Mouse (Mus musculus): ENCODE data around the gene Lamc2. TPM values are rescaled to one million over a fixed set of nuclear protein-coding genes. Genes with fewer than 3 reads are reported as not detected.
A peak's percentile ranks its signal among the peaks of the same experiment; 100 is the strongest.

Gene Lamc2
- polyA plus RNA-seq, 1 experiment from 2014 or later: 1.6 TPM

GRCm38 (mm10) chr1:153174801-153175200, 11.4 kb downstream of the Lamc2 start:
- H3K4me1 ChIP-seq: 0 out of 2 replicates have a peak, but pooled peaks cover 11% of the 10 kb centered on the region
- 75% methylated on average over 12 of the region's 12 CpGs for WGBS
- no peaks in the 10 kb centered on the region for H3K36me3 ChIP-seq
- H3K4me2 ChIP-seq: no peak overlapping the region
- no peaks in the 10 kb centered on the region for H3K27me3 ChIP-seq (replicated peaks)
- no peak overlapping the region for H3K4me3 ChIP-seq (replicated peaks)
- no peak for ATAC-seq (ENCODE audit: low FRiP score)
- no peak overlapping the region for H3K9ac ChIP-seq (replicated peaks)
- no peaks in the 10 kb centered on the region for H3K9me3 ChIP-seq (replicated peaks)
- H3K27ac ChIP-seq (replicated peaks): no peak overlapping the region

- 66% methylated on average over 3 of the region's 3 CpGs for WGBS
- H3K27ac ChIP-seq (replicated peaks): no peak overlapping the region
These were observed 13.0 kb downstream of the Lamc2 start for GRCm38 (mm10) chr1:153173276-153173675.

DNA sequence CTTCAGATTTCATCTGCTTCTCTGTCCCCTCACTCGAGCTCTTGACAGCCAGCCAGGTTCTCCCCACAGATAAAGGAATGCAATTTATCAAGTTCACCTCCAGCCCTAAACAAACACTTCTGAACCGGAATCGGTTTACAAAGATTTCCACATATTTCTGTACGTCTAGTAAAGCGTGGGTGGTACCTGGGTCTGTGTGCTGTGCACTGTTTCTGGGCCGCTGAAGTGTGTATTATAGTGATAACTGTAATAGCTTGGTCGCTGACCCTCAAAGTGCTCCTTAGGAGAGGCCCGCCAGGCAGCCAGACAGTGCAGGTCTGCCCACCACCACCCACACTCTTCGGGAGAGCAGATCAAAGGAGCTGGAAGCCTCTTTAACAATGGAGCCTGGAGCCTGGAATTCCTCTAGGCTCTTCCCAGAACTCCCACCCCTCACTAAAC, 13.9 kb downstream of the Lamc2 start:
- no peaks in the 10 kb centered on the region for H3K27me3 ChIP-seq (replicated peaks)
- no peak overlapping the region for H3K27ac ChIP-seq (replicated peaks)
- no peak overlapping the region for H3K4me2 ChIP-seq
- no peak for ATAC-seq (ENCODE audit: low FRiP score)
- H3K36me3 ChIP-seq: no peaks in the 10 kb centered on the region
- WGBS: 28% methylated on average over 9 of the region's 9 CpGs
- no peak overlapping the region for H3K9ac ChIP-seq (replicated peaks)
- no peaks in the 10 kb centered on the region for H3K9me3 ChIP-seq (replicated peaks)
- H3K4me1 ChIP-seq: 0 out of 2 replicates have a peak, but pooled peaks cover 11% of the 10 kb centered on the region
- no peak overlapping the region for H3K4me3 ChIP-seq (replicated peaks)

More at GRCm38 (mm10) chr1:153173276-153173675, 13.0 kb downstream of the Lamc2 start:
- Histone ChIP-seq H3K27me3 (replicated peaks) (no peaks in the 10 kb centered on the region), H3K9ac (replicated peaks) (no peak overlapping the region), H3K9me3 (replicated peaks) (no peaks in the 10 kb centered on the region), H3K4me1 (0 out of 2 replicates have a peak, but pooled peaks cover 11% of the 10 kb centered on the region), H3K36me3 (no peaks in the 10 kb centered on the region), H3K4me2 (no peak overlapping the region), H3K4me3 (replicated peaks) (no peak overlapping the region)
- ATAC-seq (ENCODE audit: low FRiP score): no peak

- WGBS: 76% methylated on average over 10 of the region's 10 CpGs
- Histone ChIP-seq H3K9ac (replicated peaks) (no peak overlapping the region), H3K4me2 (no peak overlapping the region), H3K4me3 (replicated peaks) (no peak overlapping the region), H3K9me3 (replicated peaks) (no peaks in the 10 kb centered on the region), H3K27ac (replicated peaks) (no peak overlapping the region), H3K4me1 (0 out of 2 replicates have a peak, but pooled peaks cover 11% of the 10 kb centered on the region), H3K36me3 (no peaks in the 10 kb centered on the region), H3K27me3 (replicated peaks) (no peaks in the 10 kb centered on the region)
- no peak for ATAC-seq (ENCODE audit: low FRiP score)
These were observed 15.2 kb downstream of the Lamc2 start for GRCm38 (mm10) chr1:153171011-153171410.

- H3K27me3 ChIP-seq (replicated peaks): 0 out of 2 replicates have a peak, but pooled peaks cover 3% of the 10 kb centered on the region
- H3K27ac ChIP-seq (replicated peaks): no peak overlapping the region
- 72% methylated on average over 5 of the region's 5 CpGs for WGBS
- no peak for ATAC-seq (ENCODE audit: low FRiP score)
- no peak overlapping the region for H3K4me2 ChIP-seq
- H3K9me3 ChIP-seq (replicated peaks): no peaks in the 10 kb centered on the region
- H3K4me3 ChIP-seq (replicated peaks): no peak overlapping the region
- no peaks in the 10 kb centered on the region for H3K36me3 ChIP-seq
- no peak overlapping the region for H3K9ac ChIP-seq (replicated peaks)
- 0 out of 2 replicates have a peak, but pooled peaks cover 11% of the 10 kb centered on the region for H3K4me1 ChIP-seq
These were observed 18.0 kb downstream of the Lamc2 start for GRCm38 (mm10) chr1:153168293-153168692.

GRCm38 (mm10) chr1:153163831-153164230, 22.4 kb downstream of the Lamc2 start:
- 83% methylated on average over 3 of the region's 3 CpGs for WGBS
- Histone ChIP-seq H3K9me3 (replicated peaks) (no peaks in the 10 kb centered on the region), H3K4me3 (replicated peaks) (no peak overlapping the region), H3K27ac (replicated peaks) (no peak overlapping the region), H3K4me1 (no peaks in the 10 kb centered on the region), H3K36me3 (no peaks in the 10 kb centered on the region), H3K9ac (replicated peaks) (no peak overlapping the region), H3K27me3 (replicated peaks) (0 out of 2 replicates have a peak, but pooled peaks cover 3% of the 10 kb centered on the region), H3K4me2 (no peak overlapping the region)
- no peak for ATAC-seq (ENCODE audit: low FRiP score)

DNA sequence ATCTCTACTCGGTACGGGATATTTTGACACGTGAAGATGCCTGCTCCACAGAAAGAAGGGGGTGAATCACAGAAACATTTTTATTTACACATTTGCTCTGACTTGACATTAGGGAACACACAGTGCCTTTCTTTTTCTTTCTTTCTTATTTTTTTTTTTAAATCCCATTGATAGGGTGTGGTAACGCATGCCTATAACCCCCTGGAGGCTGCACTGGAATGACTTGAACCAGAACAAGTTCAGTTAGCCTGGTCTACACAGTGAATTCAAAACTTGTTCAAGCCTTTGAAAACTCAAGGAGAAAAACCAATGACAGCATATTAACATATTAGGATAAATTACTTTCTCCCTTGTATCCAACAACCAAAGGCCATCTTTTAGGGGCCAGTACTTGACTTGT, 27.1 kb downstream of the Lamc2 start:
- no peak overlapping the region for H3K4me3 ChIP-seq (replicated peaks)
- H3K36me3 ChIP-seq: no peaks in the 10 kb centered on the region
- peaks cover 2% of the 10 kb centered on the region for H3K4me1 ChIP-seq
- no peak overlapping the region for H3K4me2 ChIP-seq
- H3K27ac ChIP-seq (replicated peaks): no peak overlapping the region
- no peak overlapping the region for H3K9ac ChIP-seq (replicated peaks)
- H3K27me3 ChIP-seq (replicated peaks): 0 out of 2 replicates have a peak, but pooled peaks cover 3% of the 10 kb centered on the region
- no peaks in the 10 kb centered on the region for H3K9me3 ChIP-seq (replicated peaks)
- ATAC-seq (ENCODE audit: low FRiP score): no peak
- WGBS: 88% methylated on average over 4 of the region's 4 CpGs

DNA sequence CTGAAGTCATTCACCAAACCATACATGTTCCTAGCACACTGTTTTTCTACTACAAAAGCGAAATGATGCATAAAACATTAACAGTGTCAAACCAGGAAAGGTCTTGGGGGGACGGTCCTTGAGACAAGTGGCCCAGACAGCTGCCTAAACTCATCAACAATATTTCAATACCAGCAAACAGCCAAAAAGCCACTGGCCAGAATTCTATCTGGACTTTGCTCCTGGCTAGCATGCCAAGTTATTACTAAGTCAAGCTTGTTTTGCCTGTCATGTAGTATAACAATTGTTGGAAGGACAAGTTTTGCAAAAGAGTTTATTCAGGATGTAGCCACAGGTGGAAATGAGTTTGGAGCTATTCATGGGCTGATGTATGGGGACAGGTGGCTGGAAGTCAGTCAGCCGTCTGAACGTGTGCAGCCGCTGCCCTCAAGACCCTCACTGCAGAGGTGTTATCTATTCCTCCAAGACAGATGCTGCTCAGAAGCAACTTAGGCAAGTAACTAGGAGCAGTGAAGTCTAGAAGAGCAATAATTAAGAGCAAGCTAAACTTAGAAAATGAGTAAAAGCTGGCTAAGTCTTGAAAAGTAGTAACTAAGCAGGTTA, 29.1 kb downstream of the Lamc2 start:
- Histone ChIP-seq H3K9me3 (replicated peaks) (no peaks in the 10 kb centered on the region), H3K4me1 (peaks cover 15% of the 10 kb centered on the region), H3K9ac (replicated peaks) (no peak overlapping the region), H3K4me2 (no peak overlapping the region), H3K27me3 (replicated peaks) (no peaks in the 10 kb centered on the region), H3K36me3 (no peaks in the 10 kb centered on the region), H3K4me3 (replicated peaks) (no peak overlapping the region), H3K27ac (replicated peaks) (no peak overlapping the region)
- 80% methylated on average over 5 of the region's 5 CpGs for WGBS
- no peak for ATAC-seq (ENCODE audit: low FRiP score)

- no peak overlapping the region for H3K4me2 ChIP-seq
- no peak overlapping the region for H3K27ac ChIP-seq (replicated peaks)
- H3K4me3 ChIP-seq (replicated peaks): no peak overlapping the region
- no peaks in the 10 kb centered on the region for H3K9me3 ChIP-seq (replicated peaks)
- ATAC-seq (ENCODE audit: low FRiP score): no peak
- no peaks in the 10 kb centered on the region for H3K27me3 ChIP-seq (replicated peaks)
- no peak overlapping the region for H3K9ac ChIP-seq (replicated peaks)
- 87% methylated on average over 8 of the region's 8 CpGs for WGBS
- H3K36me3 ChIP-seq: no peaks in the 10 kb centered on the region
- H3K4me1 ChIP-seq: peaks cover 15% of the 10 kb centered on the region
These were observed 30.9 kb downstream of the Lamc2 start for GRCm38 (mm10) chr1:153155364-153155763.

DNA sequence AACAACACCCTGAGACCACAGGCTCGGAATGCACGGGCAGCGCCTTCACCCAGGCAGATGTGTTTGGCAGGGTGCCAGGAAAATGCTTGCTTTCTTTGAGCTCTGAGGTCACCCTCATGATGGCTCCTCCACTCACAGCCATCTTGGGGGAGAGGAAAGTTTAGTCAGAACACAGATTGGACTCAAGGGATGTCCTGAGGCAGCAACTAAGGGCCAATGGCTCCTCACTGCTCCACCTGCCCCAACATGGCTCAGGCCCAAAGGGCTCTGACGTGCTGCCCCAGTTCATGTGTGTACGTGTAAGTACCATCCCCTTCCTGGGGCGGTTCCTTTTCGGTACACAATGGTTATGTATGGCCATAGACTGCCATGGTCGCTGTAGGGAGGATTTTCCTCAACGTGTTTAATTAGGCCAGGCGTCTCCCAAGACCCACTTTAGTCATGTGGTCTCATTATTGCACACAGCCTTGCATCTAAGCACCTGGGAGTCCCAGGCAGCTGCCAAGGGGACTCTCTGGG, 32.6 kb downstream of the Lamc2 start:
- 43% methylated on average over 10 of the region's 10 CpGs for WGBS
- no peak overlapping the region for H3K9ac ChIP-seq (replicated peaks)
- no peaks in the 10 kb centered on the region for H3K27me3 ChIP-seq (replicated peaks)
- H3K36me3 ChIP-seq: no peaks in the 10 kb centered on the region
- no peak overlapping the region for H3K27ac ChIP-seq (replicated peaks)
- H3K9me3 ChIP-seq (replicated peaks): no peaks in the 10 kb centered on the region
- no peak overlapping the region for H3K4me2 ChIP-seq
- peak; percentile 55; the same call in 1 of the 2 replicates for ATAC-seq (ENCODE audit: low FRiP score)
- no peak overlapping the region for H3K4me3 ChIP-seq (replicated peaks)
- H3K4me1 ChIP-seq: peaks cover 15% of the 10 kb centered on the region

DNA sequence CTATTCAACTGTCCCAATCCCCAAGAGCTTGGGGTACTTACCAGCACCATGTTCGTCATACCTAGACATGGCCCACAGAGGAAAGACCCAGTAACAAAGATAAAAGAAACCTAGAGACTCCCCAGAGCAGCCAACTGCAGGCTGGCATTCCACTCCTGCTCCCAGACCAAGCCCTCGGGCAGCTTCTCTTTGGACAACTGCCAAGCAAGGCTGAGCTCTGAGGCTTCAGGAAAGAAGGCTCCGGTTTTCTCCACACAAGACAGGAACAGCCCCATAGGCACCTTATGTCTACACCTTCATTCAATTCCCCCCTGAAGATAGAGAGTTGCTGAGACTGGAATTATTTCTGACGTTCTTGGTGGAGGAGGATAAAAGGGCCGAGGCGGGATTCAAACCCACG, 33.7 kb downstream of the Lamc2 start:
- H3K27ac ChIP-seq (replicated peaks): no peak overlapping the region
- H3K9ac ChIP-seq (replicated peaks): no peak overlapping the region
- no peaks in the 10 kb centered on the region for H3K36me3 ChIP-seq
- ATAC-seq (ENCODE audit: low FRiP score): no peak
- H3K4me1 ChIP-seq: peaks cover 15% of the 10 kb centered on the region
- no peak overlapping the region for H3K4me3 ChIP-seq (replicated peaks)
- H3K27me3 ChIP-seq (replicated peaks): no peaks in the 10 kb centered on the region
- 77% methylated on average over 7 of the region's 7 CpGs for WGBS
- H3K9me3 ChIP-seq (replicated peaks): no peaks in the 10 kb centered on the region
- H3K4me2 ChIP-seq: no peak overlapping the region

GRCm38 (mm10) chr1:153145791-153146190, 40.5 kb downstream of the Lamc2 start:
- Histone ChIP-seq H3K36me3 (no peaks in the 10 kb centered on the region), H3K9me3 (replicated peaks) (no peaks in the 10 kb centered on the region), H3K9ac (replicated peaks) (no peak overlapping the region), H3K27ac (replicated peaks) (no peak overlapping the region), H3K27me3 (replicated peaks) (no peaks in the 10 kb centered on the region), H3K4me3 (replicated peaks) (no peak overlapping the region), H3K4me1 (peaks cover 2% of the 10 kb centered on the region), H3K4me2 (no peak overlapping the region)
- ATAC-seq (ENCODE audit: low FRiP score): no peak
- 88% methylated on average over 5 of the region's 5 CpGs for WGBS
